Mouse (Mus musculus) thymus, adult 2 months (tissue): ENCODE data around the gene Ranbp17.

Source experiments
- CTCF ChIP-seq: fragments of 200-500 bp; IDR thresholded peaks from 2 replicates; pipeline ENCODE4 v1.5.1; 2012; ENCODE audit warnings: mild to moderate bottlenecking, control low read depth, low read length, moderate library complexity, borderline replicate concordance; ENCODE audit not compliant: control insufficient read depth, poor library complexity, insufficient read depth; ENCODE audit errors: extremely low read depth
- POLR2A ChIP-seq: fragments of 200-500 bp; IDR thresholded peaks from 2 replicates; pipeline ENCODE4 v1.6.1; 2012; ENCODE audit warnings: mild to moderate bottlenecking, low read length, control low read depth, moderate library complexity; ENCODE audit not compliant: control insufficient read depth, poor library complexity, insufficient read depth; ENCODE audit errors: extremely low read depth

- TF ChIP-seq CTCF = no peak
- TF ChIP-seq POLR2A = no peak
Measured at GRCm38 (mm10) chr11:33228186-33228585, 285.4 kb downstream of the Ranbp17 start.
